Mouse (Mus musculus): ENCODE data around the gene Rcan1. TPM values are rescaled to one million over a fixed set of nuclear protein-coding genes. Genes with fewer than 3 reads are reported as not detected.

The Rcan1 gene
- polyA plus RNA-seq, 1 experiment from 2014 or later: 33.9 TPM

DNA sequence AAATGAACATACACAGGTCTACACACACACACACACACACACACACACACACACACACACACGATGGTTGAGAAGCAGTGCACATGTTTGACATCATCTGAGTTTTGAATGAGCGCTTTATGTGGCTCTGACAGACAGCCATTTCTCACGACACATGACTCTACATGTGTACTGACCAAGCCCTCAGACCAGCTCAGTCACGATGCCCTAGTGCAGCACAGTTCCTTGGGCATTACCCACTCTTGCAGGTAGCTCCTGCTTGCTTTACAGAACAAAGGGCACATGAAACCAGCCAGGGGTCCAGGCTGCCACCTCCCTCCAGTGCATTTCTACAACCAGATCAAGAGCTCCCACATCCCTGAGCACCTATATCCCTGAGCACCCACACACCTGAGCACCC, 27.7 kb downstream of the Rcan1 start:
- 0 out of 2 replicates have a peak overlapping the region, but pooled peaks have one; percentile 3 for H3K27ac ChIP-seq (ENCODE audit: low read length)

DNA sequence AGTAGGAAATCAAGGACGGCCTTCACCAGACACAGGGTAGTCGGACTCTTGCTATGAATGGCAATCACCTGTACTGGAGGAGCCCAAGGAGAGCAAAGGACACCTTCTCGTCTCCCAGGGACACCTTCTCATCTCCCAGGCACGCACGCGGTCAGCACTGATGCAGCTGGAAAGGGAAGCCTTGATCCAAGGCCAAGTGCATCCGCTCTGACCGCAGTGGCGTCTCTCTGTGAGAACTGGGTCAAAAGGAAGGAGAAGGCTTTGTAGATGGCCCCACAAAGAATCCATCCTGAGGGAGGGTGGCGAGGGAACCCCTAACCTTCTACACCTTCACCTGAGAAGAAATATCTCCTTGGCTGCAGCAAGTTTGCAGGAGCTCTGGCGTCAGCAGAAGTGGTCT, 28.5 kb downstream of the Rcan1 start:
- 93% methylated on average over 11 of the region's 11 CpGs for WGBS
- Histone ChIP-seq H3K27me3 (ENCODE audit: insufficient read depth, low read length) (no peaks in the 10 kb centered on the region), H3K27ac (ENCODE audit: low read length) (no peak overlapping the region), H3K4me2 (replicated peaks; ENCODE audit: low read depth, low read length) (no peak overlapping the region), H3K9ac (replicated peaks; ENCODE audit: low read length) (no peak overlapping the region), H3K4me1 (ENCODE audit: insufficient read depth, low read length) (peaks cover 21% of the 10 kb centered on the region), H3K36me3 (ENCODE audit: insufficient read depth, low read length) (no peaks in the 10 kb centered on the region), H3K4me3 (ENCODE audit: low read length) (no peak overlapping the region), H3K9me3 (ENCODE audit: low read length) (no peaks in the 10 kb centered on the region)
- ATAC-seq (ENCODE audit: low FRiP score, low TSS enrichment): no peak

More for the DNA sequence above, 27.7 kb downstream of the Rcan1 start:
- ATAC-seq (ENCODE audit: low FRiP score, low TSS enrichment): no peak
- Histone ChIP-seq H3K4me2 (replicated peaks; ENCODE audit: low read depth, low read length) (no peak overlapping the region), H3K27me3 (ENCODE audit: insufficient read depth, low read length) (no peaks in the 10 kb centered on the region), H3K4me1 (ENCODE audit: insufficient read depth, low read length) (peaks cover 21% of the 10 kb centered on the region), H3K9ac (replicated peaks; ENCODE audit: low read length) (no peak overlapping the region; the same call in 1 of the 2 replicates), H3K36me3 (ENCODE audit: insufficient read depth, low read length) (no peaks in the 10 kb centered on the region), H3K9me3 (ENCODE audit: low read length) (no peaks in the 10 kb centered on the region), H3K4me3 (ENCODE audit: low read length) (no peak overlapping the region)
- WGBS: 80% methylated on average over 4 of the region's 4 CpGs

DNA sequence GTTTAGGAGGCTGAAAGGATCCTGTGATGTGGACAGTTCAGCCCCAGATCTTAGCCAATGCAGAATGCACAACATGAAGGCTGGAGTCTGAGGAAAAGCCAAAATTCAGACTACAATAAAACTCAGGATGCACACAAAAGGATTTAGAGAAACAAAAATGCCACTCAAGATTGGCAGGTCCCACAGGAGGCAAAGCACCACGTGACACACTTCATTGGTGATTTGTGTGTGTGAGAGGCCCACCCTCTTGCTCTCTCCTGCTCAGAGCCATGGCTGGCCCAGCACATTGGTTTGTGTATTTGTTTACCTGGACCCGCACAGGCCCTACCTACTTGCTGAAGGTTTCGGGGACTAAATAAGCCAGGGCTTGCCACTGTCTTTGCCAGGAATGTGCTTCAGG, 29.5 kb downstream of the Rcan1 start:
- no peaks in the 10 kb centered on the region for H3K27me3 ChIP-seq (ENCODE audit: insufficient read depth, low read length)
- H3K9ac ChIP-seq (replicated peaks; ENCODE audit: low read length): no peak overlapping the region
- 59% methylated on average over 3 of the region's 3 CpGs for WGBS
- ATAC-seq (ENCODE audit: low FRiP score, low TSS enrichment): no peak
- H3K27ac ChIP-seq (ENCODE audit: low read length): no peak overlapping the region
- H3K4me2 ChIP-seq (replicated peaks; ENCODE audit: low read depth, low read length): no peak overlapping the region
- no peaks in the 10 kb centered on the region for H3K36me3 ChIP-seq (ENCODE audit: insufficient read depth, low read length)
- peaks cover 21% of the 10 kb centered on the region for H3K4me1 ChIP-seq (ENCODE audit: insufficient read depth, low read length)
- no peaks in the 10 kb centered on the region for H3K9me3 ChIP-seq (ENCODE audit: low read length)
- no peak overlapping the region for H3K4me3 ChIP-seq (ENCODE audit: low read length)

DNA sequence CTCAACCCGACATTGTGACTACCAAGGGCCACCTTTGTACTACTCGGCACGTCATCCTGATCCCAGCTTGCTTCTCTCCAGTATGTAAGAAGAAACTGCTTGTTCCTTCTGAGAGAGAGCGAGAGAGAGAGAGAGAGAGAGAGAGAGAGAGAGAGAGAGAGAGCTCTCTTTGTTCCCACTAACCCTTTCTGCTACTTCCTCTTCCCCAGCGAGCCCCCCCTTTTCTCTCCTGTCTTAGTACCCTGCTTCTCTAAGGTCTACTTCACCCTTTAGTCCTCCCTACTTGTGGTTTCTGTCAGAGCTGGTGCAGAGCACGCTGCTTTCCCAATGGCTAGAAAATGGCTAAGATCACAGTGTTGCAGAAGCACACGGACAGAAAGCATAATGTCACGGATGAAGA, 30.4 kb downstream of the Rcan1 start:
- no peaks in the 10 kb centered on the region for H3K36me3 ChIP-seq (ENCODE audit: insufficient read depth, low read length)
- ATAC-seq (ENCODE audit: low FRiP score, low TSS enrichment): no peak
- H3K27me3 ChIP-seq (ENCODE audit: insufficient read depth, low read length): no peaks in the 10 kb centered on the region
- H3K4me3 ChIP-seq (ENCODE audit: low read length): no peak overlapping the region
- H3K9me3 ChIP-seq (ENCODE audit: low read length): no peaks in the 10 kb centered on the region
- H3K4me2 ChIP-seq (replicated peaks; ENCODE audit: low read depth, low read length): no peak overlapping the region
- H3K27ac ChIP-seq (ENCODE audit: low read length): no peak overlapping the region
- no peak overlapping the region for H3K9ac ChIP-seq (replicated peaks; ENCODE audit: low read length)
- WGBS: 68% methylated on average over 8 of the region's 8 CpGs
- H3K4me1 ChIP-seq (ENCODE audit: insufficient read depth, low read length): peaks cover 21% of the 10 kb centered on the region

DNA sequence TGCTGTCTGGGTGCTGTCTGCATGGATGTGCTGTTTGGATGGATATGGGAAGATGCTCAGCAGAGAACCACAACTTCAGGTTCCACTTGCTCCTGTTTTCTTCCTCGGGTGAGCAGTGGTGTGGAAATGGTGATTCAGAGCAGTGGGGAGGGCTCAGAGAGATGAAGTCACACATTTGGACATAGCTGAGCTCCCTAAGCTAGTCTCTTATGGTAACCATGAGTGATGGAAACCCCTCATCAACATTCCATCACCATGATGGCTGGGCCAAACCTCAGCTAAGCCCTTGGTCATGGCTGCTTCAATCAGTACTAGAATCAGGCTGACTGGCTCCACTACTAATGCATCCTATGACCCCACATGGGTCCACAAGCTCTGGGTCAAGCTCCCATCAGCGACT, 30.9 kb downstream of the Rcan1 start:
- H3K9ac ChIP-seq (replicated peaks; ENCODE audit: low read length): no peak overlapping the region
- WGBS: 44% methylated on average over 2 of the region's 2 CpGs
- no peaks in the 10 kb centered on the region for H3K9me3 ChIP-seq (ENCODE audit: low read length)
- H3K27me3 ChIP-seq (ENCODE audit: insufficient read depth, low read length): no peaks in the 10 kb centered on the region
- no peak for ATAC-seq (ENCODE audit: low FRiP score, low TSS enrichment)
- no peaks in the 10 kb centered on the region for H3K36me3 ChIP-seq (ENCODE audit: insufficient read depth, low read length)
- no peak overlapping the region for H3K4me2 ChIP-seq (replicated peaks; ENCODE audit: low read depth, low read length)
- no peak overlapping the region for H3K27ac ChIP-seq (ENCODE audit: low read length)
- H3K4me3 ChIP-seq (ENCODE audit: low read length): no peak overlapping the region
- peaks cover 18% of the 10 kb centered on the region for H3K4me1 ChIP-seq (ENCODE audit: insufficient read depth, low read length)

GRCm38 (mm10) chr16:92435431-92435985, 35.2 kb downstream of the Rcan1 start:
- no peaks in the 10 kb centered on the region for H3K9me3 ChIP-seq (ENCODE audit: low read length)
- no peaks in the 10 kb centered on the region for H3K27me3 ChIP-seq (ENCODE audit: insufficient read depth, low read length)
- H3K4me3 ChIP-seq (ENCODE audit: low read length): no peak overlapping the region
- no peaks in the 10 kb centered on the region for H3K4me1 ChIP-seq (ENCODE audit: insufficient read depth, low read length)
- H3K4me2 ChIP-seq (replicated peaks; ENCODE audit: low read depth, low read length): no peak overlapping the region
- no peak overlapping the region for H3K9ac ChIP-seq (replicated peaks; ENCODE audit: low read length)
- no peak overlapping the region for H3K27ac ChIP-seq (ENCODE audit: low read length)
- no peaks in the 10 kb centered on the region for H3K36me3 ChIP-seq (ENCODE audit: insufficient read depth, low read length)
- ATAC-seq (ENCODE audit: low FRiP score, low TSS enrichment): no peak
- 88% methylated on average over 18 of the region's 18 CpGs for WGBS

DNA sequence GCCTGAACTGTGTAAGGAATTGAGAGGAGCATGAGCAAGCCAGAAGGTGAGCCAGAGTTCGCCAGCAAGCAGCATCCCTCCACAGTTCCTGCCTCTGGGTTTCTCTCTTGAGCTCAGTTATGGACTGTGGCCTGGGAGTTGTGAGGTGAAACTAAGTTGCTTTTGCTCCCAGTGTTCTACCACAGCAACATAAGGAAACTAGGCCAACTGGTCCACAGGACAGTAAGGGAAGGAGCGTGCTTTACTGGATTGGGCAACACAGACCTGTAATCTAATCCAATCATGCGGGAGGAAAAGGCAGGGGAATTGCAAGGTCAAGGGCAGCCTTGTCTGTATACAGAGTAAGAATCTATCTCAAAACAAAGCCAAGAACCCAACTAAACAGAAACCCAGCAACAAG, 37.5 kb downstream of the Rcan1 start:
- peaks cover 15% of the 10 kb centered on the region for H3K4me1 ChIP-seq (ENCODE audit: insufficient read depth, low read length)
- ATAC-seq (ENCODE audit: low FRiP score, low TSS enrichment): no peak
- 87% methylated on average over 3 of the region's 3 CpGs for WGBS
- H3K4me2 ChIP-seq (replicated peaks; ENCODE audit: low read depth, low read length): no peak overlapping the region
- H3K9ac ChIP-seq (replicated peaks; ENCODE audit: low read length): no peak overlapping the region
- H3K4me3 ChIP-seq (ENCODE audit: low read length): no peak overlapping the region
- H3K27me3 ChIP-seq (ENCODE audit: insufficient read depth, low read length): no peaks in the 10 kb centered on the region
- H3K27ac ChIP-seq (ENCODE audit: low read length): no peak overlapping the region
- H3K36me3 ChIP-seq (ENCODE audit: insufficient read depth, low read length): no peaks in the 10 kb centered on the region
- H3K9me3 ChIP-seq (ENCODE audit: low read length): no peaks in the 10 kb centered on the region

DNA sequence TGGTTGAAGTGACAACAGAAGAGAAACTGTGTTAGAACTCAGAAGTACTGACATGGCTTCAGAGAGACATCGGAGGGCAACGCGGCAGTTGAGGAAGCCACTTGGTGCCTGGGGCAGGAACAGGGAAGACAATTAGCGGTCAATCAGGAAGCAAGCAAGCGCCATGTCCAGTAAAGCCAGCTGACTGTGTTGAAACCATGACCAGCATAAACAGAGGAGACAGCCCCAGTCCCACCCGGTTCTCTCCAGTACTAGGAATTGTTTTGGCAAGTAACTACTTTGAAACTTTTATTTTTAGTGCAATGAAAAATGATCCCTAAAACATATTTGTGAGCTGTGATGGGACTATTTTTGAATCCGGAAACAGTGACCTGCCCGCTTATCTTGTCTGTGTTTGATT, 39.9 kb downstream of the Rcan1 start:
- peaks cover 32% of the 10 kb centered on the region for H3K4me1 ChIP-seq (ENCODE audit: insufficient read depth, low read length)
- no peak overlapping the region for H3K4me2 ChIP-seq (replicated peaks; ENCODE audit: low read depth, low read length)
- H3K27me3 ChIP-seq (ENCODE audit: insufficient read depth, low read length): no peaks in the 10 kb centered on the region
- ATAC-seq (ENCODE audit: low FRiP score, low TSS enrichment): no peak
- 90% methylated on average over 8 of the region's 8 CpGs for WGBS
- H3K9ac ChIP-seq (replicated peaks; ENCODE audit: low read length): no peak overlapping the region
- H3K36me3 ChIP-seq (ENCODE audit: insufficient read depth, low read length): no peaks in the 10 kb centered on the region
- H3K4me3 ChIP-seq (ENCODE audit: low read length): no peak overlapping the region
- no peaks in the 10 kb centered on the region for H3K9me3 ChIP-seq (ENCODE audit: low read length)
- no peak overlapping the region for H3K27ac ChIP-seq (ENCODE audit: low read length)

- Histone ChIP-seq H3K4me2 (replicated peaks; ENCODE audit: low read depth, low read length) (peak overlapping the region; percentile 6; the same call in 1 of the 2 replicates), H3K4me3 (ENCODE audit: low read length) (no peak overlapping the region), H3K27ac (ENCODE audit: low read length) (peak overlapping the region; percentile 35; the same call in 1 of the 2 replicates), H3K36me3 (ENCODE audit: insufficient read depth, low read length) (no peaks in the 10 kb centered on the region), H3K4me1 (ENCODE audit: insufficient read depth, low read length) (peaks cover 39% of the 10 kb centered on the region), H3K9me3 (ENCODE audit: low read length) (no peaks in the 10 kb centered on the region), H3K9ac (replicated peaks; ENCODE audit: low read length) (no peak overlapping the region), H3K27me3 (ENCODE audit: insufficient read depth, low read length) (no peaks in the 10 kb centered on the region)
- ATAC-seq (ENCODE audit: low FRiP score, low TSS enrichment): peak; percentile 20; the same call in 1 of the 2 replicates
- 43% methylated on average over 19 of the region's 19 CpGs for WGBS
These were observed 42.3 kb downstream of the Rcan1 start for GRCm38 (mm10) chr16:92428197-92428950.

GRCm38 (mm10) chr16:92426708-92427107, 44.0 kb downstream of the Rcan1 start:
- 59% methylated on average over 6 of the region's 6 CpGs for WGBS
- Histone ChIP-seq H3K27ac (ENCODE audit: low read length) (no peak overlapping the region), H3K9me3 (ENCODE audit: low read length) (no peaks in the 10 kb centered on the region)

More at GRCm38 (mm10) chr16:92426708-92427107, 44.0 kb downstream of the Rcan1 start:
- H3K4me1 ChIP-seq (ENCODE audit: insufficient read depth, low read length): peaks cover 43% of the 10 kb centered on the region
- H3K4me3 ChIP-seq (ENCODE audit: low read length): no peak overlapping the region
- no peak overlapping the region for H3K9ac ChIP-seq (replicated peaks; ENCODE audit: low read length)
- no peaks in the 10 kb centered on the region for H3K36me3 ChIP-seq (ENCODE audit: insufficient read depth, low read length)
- ATAC-seq (ENCODE audit: low FRiP score, low TSS enrichment): no peak
- H3K4me2 ChIP-seq (replicated peaks; ENCODE audit: low read depth, low read length): no peak overlapping the region
- no peaks in the 10 kb centered on the region for H3K27me3 ChIP-seq (ENCODE audit: insufficient read depth, low read length)
